Mouse (Mus musculus) lung, postnatal 0 days (tissue): Measurements from ENCODE around the gene Acot6.

Source experiments
- CTCF ChIP-seq: IDR thresholded peaks from 2 replicates; pipeline ENCODE4 v1.5.1; 2016; ENCODE audit warnings: antibody characterized with exemption, mild to moderate bottlenecking
- EP300 ChIP-seq: IDR thresholded peaks from 2 replicates; pipeline ENCODE4 v1.6.1; 2016; ENCODE audit warnings: antibody characterized with exemption, mild to moderate bottlenecking, control low read depth

- TF ChIP-seq CTCF, result no peak
- TF ChIP-seq EP300, result no peak
These were observed 1.0 kb downstream of the Acot6 start for GRCm38 (mm10) chr12:84101493-84101845.
